Mouse (Mus musculus) adrenal gland, postnatal 36 days (tissue): ENCODE measurements around the gene Kcng3. TPM values are rescaled to one million over a fixed set of nuclear protein-coding genes. Genes with fewer than 3 reads are reported as not detected.

Source experiments
- DNase-seq, 2 experiments: peaks; one replicate each; pipeline ENCODE4 v3.0.0; 2021; ENCODE audit warnings: mixed read lengths in 1 of 2
- total RNA-seq, 2 experiments: library from RNA; stranded (reverse); gene quantifications; 2 replicates each; pipeline ENCODE4 v1.2.3; 2021

The Kcng3 gene
- total RNA-seq, 2 experiments from 2014 or later = 11.7 to 18.2 TPM

DNA sequence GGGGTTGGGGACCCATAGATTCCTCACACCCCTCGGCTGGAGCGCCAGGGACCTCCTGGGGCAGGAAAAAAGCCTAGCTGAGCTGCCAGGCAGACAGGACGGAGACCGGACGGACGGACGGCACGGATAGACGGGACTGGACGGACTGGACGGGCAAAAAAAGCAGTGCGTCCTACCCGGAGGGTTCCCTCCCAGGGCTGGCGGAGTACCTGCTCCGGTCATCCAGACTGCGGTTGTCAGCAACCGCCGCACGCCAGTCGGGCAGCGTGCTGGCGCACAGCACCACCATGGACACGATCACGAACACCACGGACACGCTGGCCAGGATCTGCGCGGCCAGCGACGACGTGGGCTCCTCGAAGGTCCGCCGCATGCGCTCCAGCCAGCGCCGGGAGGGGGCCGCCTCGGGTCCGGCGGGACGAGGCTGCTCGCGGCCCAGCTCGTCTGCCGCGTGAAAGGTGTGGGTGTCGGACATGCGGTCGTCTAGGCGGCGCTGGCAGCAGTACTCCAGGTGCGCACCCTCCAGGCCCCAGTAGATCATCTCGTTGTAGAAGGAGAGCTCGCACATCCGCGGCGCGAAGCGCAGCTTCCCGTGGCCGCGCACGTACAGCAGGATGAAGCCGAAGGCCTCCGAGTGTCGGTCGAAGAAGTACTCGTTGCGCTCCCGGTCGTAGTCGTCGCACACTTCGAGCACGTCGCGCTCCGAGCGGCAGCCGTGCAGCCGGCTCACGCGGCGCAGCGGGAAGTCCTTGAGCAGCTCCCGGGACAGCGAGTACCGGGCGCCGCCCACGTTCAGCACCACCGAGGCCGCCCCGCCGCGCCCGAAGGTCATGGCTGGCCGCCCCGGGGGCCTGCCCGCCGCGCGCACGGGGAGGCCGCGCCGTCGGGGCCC, 662 bp downstream of the Kcng3 start:
- peak; percentile 74 to 76 for DNase-seq

DNA sequence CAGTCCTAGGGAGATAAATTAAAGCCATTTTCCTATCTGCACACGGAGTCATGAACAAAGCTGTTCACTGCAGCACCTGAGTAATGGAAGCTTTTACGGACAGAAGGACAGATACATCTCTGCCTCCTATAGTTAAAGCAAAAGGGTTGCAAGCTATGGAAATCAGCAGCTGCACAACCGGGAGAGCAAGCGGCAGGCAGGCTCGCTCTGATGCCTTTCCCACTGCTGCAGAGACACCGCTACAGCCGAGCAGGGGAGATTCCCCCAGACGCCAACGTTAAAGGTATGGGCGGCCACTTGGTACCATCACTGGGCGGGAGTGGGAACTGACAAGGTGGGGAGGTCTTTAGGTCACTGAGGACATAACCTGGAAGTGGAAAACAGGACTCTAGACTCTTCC, 17.8 kb downstream of the Kcng3 start:
- no peak for DNase-seq

DNA sequence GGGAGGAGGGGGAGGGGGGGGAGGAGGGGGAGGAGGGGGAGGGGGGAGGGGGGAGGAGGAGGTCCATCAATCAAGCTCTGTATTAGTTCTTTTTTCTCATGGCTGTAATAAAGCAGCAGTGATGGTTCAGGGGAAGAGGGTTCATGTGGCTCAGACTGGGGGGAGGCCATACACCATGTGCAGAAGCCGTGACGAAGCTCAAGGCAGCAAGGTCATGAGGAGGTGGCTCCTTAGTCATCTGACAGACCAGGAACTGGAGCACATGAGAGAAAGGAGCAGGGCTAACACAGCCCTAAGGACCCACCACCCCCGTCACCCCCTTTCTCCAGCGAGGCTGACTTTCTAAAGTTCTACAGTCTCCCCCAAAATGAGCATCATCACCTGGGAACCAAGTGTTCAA, 22.2 kb downstream of the Kcng3 start:
- no peak for DNase-seq

DNA sequence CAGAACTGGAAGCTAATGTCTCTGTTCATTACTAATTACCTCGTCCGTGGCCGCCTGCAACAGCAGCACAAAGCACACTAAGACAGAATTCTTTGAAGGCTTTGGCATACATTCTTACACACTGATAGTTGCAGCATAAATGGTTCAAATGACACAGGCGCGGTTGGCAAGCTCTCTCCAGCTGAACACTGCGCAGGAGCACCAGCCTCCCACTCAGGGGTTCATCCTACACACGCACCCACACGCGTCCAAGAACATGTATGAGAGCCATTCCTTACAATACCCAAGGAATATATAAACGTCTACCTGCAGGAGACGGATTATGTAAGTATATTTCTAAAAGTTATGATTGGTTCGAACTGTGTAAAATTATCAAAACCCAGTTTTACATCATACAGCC, 30.7 kb downstream of the Kcng3 start:
- no peak for DNase-seq

DNA sequence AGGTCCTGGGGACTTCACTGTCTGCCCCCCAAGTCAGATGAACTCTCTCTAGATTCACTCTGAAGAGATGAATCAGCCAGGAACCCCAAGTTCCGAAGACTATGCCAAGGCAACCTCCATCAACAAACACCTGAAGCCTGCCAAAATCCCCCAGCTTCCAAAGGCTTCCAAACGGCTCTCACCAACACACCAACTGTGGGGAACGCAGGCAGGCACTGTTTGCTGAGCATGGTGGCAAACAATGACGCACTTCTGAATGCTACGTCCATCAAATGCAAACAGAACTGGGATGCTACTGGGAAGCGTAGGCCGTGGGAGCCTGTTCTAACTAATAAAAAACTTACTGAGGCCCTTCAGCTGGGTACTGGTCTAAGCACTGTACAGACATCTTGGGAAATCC, 35.7 kb downstream of the Kcng3 start:
- DNase-seq = no peak

DNA sequence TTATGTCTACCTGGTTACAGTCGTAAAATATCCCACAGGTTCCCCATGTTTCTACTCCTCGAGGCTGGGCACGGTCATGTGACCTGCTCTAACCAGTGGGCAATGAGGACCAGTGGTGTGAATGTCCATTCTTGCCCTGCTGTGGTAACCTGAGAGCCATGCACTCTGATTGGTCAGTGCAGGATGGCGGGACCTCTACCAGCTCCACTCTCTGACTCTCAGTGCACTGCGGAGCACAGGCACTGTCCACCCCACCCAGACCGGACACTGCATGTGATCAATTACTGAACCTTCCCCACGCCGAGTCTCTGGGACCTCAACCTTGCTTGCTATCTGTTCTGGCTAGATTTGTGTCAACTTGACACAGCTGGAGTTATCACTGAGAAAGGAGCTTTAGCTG, 37.2 kb downstream of the Kcng3 start:
- no peak for DNase-seq

DNA sequence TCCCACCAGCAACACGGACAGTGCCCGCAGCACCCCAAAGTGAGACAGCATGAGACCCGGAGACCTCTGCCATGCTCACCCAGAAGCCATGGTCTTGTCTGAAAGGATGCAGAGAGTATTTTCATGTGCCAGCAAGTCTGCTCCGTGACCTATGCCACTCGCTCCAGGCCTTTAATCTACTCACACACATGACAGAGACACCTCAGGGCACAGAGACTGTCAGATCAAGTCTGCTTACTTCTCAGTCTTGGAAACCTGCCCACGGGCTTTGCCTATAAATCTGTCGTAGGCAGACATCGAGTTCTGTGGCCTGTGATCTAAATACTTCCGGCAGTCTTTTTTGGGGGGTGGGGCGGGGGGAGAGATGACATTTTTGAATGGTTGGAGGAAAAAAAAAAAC, 38.3 kb downstream of the Kcng3 start:
- peak; percentile 53 to 65 for DNase-seq

DNA sequence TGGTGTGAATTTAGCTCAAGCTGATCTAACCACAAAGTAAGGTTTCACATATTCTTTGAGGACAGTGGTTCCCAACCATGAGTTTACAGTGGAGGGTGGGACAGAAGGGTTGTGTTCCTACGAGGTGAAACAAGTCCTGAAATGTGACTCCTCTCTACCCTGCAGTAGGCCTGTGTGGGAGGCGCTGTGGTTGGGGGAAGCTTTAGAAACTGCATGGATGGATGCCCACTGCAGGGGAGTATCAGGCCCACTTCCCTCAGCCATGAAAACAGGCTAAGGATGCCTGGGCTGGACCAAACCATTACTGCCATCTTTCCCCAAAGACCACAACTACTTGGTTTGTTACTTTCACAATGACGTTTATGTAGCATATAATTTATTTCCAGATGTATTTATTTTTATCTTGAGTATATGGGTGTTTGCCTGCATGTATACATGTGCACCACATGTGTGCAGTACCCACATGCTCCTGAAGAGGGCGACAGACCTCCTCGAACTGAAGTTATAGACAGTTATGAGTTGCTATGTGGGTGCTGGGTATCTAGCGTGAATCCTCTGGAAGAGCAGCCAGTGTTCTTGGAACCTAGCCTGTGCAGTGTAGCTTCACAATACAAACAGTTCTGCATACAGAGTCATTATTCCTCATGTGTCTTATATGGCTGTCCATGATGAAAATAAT, 42.9 kb downstream of the Kcng3 start:
- no peak for DNase-seq

DNA sequence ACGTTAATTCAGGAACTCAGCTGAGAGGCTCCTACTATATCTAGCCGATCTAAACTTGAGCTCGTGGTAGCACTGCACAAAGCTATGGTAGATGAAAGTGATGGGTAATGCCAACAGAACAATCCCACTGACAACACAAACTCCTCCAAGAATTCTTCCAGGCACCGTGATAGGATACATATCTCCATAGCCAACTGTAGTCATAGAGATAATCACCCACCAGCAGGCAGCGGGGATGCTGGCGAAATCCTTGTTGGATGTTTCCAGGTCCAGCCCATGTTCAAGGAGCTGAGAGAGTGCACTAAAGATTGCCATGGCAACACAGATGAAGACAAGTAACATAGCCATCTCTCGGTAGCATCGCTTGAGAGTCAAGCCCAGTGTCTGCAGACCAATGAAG, 44.0 kb downstream of the Kcng3 start:
- DNase-seq = no peak

DNA sequence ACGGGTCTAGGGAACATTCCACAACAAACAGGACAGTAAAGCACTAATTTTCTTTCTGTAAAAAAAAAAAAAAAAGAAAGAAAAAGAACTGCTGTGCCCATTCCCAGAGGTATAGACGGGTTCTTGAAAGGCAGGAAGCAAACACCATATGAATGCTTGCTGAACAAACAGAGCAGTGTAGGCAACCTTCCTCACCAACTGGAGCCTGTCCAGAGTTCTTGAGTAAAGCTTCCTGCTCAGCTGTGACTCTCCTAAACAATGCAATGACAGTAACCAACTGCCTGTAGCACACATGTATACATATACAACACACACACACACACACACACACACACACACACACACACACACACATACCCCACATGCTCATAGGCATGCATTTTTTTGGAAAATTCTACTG, 49.1 kb downstream of the Kcng3 start:
- no peak for DNase-seq

DNA sequence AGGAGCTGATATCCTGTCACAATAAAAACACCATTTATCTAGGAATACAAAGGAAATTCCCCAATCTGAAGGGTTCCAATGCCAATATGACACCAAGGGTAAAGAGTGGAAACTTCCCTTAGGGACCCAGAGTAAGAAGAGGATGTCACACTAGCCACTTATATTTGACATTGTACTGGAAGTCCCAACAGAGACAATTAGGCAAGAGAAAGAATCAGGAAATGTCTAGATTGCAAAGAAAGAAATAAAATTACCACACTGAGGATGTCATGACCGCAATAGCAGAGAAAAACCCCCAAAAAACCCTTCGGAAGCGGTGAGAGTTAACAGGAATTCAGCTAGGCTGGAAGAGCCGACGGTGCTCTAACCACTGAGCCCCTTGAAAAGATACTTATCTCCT, 51.0 kb downstream of the Kcng3 start:
- DNase-seq = no peak

DNA sequence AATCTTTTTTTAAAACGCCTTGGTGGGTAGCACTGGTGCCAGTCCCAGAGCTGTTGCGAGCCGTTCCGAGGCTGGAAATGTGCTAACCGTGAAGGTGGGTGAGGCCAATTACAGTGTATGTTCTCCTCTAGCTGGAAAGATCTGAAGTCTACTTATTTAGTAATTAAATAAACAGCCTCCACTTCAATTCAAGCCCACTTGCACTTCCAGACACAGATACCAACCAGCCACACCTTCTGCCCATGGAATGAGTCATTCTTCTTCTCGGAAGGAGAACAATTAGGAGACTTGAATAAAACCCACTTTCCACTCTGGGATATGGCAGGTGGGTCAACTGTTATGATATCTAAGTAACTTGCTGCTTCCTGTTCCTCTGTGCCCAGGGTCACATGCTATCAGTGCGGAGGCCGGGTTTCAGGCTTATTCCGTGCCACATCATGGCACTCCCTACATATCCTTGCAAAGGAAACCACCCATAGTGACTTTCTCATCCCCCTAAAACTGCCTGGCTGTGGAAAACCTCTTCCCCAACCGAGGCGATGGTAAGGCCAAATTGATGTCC, 54.8 kb downstream of the Kcng3 start:
- no peak for DNase-seq

DNA sequence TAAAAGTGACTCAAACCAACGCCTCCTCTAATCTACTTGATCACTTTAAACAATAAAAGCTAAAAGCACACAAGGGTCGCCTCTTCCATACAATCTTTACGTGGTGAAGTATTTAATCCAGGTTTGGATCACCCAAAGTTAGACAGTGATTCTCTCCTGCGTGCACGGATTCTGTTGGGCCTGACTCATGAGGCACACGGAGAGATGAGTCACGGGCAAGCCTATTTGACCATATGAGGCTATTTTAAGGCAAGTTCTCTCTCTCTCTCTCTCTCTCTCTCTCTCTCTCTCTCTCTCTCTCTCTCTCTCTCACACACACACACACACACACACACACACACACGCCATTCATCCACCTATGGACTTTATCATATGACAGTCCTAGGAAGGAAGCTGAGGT, 57.1 kb downstream of the Kcng3 start:
- DNase-seq = peak; percentile 27 to 41

DNA sequence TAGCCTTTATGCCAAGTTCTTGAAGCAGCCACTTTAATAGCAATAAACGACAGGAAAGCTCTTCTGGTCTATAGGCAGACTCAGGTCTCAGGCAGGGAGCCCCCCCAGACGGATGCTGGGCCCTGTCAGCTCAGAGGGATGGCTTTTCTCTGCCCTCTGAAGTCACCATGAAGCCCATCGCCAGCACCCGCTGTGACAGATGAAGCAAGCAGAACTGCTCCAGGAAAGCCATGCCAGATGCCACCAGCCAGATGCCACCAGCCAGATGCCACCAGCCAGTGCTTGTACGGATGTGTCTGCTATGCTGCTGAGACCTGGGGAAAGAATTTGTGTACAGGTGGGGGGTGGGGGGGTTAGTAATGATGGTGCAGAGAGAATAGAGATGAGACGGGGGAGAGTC, 58.6 kb downstream of the Kcng3 start:
- DNase-seq = no peak

DNA sequence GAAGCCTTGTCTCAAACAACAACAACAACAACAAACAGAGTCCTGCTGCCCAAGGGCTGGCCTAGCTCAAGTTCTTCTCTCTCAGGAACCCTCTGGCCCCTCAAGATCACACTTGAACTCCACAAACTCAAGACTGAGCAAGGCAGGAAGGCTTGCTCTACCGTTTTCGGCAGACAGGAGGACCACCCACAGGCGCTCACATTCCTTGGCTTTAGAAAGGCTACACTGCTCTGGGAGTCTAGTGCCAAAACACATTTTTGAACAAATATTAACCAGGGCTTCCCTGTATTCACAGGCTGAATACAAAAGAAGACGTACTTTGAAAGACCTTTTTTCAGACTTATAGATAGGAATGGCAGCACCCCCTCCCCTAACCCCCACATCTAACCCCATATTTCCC, 59.3 kb downstream of the Kcng3 start:
- no peak for DNase-seq

DNA sequence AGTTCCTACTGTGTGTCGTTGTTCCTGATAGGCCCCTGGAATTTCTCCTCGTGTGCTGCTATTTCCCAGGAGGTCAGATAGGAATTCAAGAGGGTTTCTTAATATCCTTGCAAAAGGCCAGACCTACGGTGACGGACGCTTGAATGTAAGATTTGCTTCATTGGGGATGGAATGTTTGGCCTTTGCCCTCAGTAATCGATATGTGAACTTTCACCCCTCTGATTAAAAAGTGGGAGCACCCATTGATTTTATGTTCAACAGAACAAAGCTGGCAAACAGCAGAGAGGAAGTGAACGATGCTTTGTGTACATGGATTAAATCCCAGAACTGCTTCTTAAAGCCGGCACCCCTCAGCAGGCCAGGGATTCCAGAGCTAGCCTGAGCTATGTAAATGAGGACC, 64.3 kb downstream of the Kcng3 start:
- no peak for DNase-seq

DNA sequence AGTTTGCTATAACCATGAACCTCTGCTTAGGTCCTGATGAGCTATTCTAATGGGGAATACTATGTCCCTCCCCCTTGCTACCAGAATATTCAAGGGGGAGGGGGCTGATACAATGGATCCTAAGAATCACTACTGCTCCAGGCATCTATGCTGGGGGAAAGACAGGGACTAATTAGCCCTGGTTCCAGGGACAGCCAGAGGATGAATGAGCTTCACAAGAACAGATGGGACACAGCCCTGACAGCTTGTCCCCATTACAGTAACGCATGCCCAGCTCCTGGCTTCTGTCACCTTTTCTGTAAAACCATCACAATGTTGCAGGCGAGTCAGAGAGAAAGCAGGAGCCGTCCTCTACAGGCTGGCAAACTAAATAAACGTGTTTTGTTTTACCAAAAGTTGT, 66.2 kb downstream of the Kcng3 start:
- no peak for DNase-seq

DNA sequence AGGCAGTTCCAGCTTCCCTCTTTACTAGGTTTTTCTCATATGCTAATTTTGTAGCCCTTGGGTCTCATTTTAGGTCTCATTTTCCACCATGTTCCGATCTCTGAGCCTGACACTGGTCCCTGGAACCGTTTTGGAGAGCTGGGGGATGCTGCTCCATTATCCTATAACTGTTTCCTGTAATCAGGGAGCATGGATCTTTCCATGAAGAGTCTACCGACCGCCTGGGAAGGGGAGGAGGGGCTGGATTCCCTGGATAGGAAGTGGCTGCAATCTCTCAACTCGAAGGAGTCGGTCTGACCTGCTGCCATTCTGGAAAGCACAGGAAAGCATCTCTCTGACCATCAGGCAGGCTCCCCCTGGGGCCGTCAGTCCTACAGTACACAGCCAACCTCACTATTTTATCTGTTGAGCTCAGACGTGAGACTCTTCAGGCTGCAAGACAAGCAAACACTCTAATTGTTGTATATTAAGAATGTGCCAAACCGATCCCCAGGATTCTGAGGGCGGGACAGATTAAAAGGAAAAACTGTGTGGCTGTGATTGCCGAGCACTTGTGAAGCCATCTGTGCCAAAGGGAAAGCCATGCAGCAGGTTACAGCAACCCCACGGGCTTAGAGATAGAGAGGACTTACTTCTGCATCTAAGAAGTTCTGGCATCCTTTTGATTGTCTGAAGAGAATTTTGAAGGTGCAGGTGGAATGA, 67.4 kb downstream of the Kcng3 start:
- no peak for DNase-seq

DNA sequence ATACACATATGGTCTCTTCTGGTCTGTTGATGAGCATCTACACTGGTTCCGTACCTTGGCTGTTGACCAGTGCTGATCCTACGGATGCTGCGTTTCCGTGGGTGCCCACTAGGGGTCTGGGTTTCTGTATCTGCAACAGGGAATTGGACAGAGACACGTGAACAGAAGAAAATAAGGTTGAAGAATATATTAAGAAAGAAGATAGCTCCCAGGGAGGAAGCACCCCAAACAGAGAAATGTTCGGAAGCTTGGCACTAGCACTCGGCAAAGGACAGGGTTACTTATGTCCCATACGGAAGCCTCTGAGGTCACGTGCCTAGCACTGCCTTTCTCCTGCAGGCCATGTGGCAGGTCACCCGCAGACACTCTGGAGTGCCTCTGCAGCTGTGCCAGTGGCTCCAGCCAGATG, 68.0 kb downstream of the Kcng3 start:
- peak; percentile 55 to 76 for DNase-seq

DNA sequence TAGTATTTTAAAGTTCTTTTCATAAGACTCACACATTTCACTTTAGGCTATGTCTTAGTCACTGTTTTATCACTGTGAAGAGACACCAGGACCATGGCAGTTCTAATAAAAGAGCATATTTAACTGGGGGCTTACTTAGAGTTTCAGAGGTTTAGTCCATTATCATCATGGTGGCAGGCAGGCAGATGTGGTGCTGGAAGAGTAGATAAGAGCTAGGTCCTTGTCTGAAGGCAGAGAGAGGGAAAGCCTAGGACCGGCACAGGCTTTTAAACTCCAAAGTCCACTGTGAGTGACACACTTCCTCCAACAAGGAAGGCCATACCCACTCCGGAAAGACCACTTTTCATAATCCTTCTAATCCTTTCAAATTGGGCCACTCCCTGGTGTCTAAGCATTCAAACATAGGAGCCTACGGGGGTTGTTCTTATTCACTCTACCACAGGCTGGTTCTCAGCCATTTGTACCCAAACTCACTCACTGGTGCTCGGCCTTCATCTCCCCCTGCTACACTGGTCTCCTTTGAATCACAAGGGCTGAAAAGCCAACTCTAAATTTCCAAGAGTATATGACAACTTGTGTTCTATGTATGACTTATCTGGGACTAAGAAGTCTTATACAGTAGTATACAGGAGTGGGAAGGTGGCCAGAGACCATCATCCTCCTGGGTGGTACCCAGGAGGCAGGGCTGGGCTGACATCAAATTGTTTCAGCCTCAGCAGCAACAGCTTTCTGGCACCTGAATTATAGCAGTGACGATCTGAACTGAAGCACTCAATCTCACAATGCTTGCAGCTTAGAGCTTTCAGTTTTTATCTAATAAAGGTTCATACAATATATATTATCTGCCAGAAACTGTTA, 69.3 kb downstream of the Kcng3 start:
- DNase-seq = no peak

DNA sequence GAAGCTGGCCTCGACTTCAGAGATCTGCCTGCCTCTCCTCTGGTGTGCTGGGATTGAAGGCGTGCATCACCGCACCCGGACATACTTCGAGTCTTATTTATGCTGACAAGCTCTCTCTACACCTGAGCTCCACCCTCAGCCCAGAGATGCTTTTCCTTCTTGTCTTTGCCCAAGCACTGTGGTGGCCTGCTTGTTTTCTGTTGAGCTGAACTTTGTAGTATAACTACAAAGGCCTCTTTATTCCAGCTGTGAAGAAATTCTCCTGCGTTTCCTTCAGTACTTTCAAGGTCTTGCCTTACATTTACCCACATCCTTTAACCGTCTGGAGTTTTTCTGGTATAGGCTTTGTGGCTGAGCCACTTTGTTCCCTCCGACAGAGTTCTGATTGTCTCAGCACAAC, 72.6 kb downstream of the Kcng3 start:
- DNase-seq = no peak

DNA sequence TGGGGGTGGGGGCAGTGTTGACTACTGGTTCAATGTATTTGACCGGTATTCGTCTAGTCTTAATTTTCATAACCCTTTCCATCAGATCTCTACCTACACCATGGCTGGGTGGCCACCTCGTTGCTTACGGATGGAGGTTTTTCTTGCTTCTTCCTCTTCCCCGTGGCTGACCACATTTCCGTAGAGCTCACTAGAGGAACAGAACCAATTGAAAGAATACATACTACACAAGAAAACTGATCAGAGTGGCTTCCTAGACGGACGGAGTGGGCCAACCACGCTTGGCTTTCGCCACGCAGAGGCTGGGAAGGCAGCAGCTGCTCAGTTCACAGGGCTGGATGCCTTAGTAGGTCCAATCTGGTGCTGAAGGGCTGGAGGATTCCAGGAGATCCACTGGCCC, 75.9 kb downstream of the Kcng3 start:
- DNase-seq = no peak
